Mouse (Mus musculus) cerebellum, adult 2 months (tissue): ENCODE results near the gene Crcp. TPM values are rescaled to one million over a fixed set of nuclear protein-coding genes. Genes with fewer than 3 reads are reported as not detected.
A peak's percentile ranks its signal among the peaks of the same experiment; 100 is the strongest.

ENCODE experiments used
- DNase-seq, 2 experiments: peaks; one replicate each; pipeline ENCODE4 v3.0.0; 2021
- H3K27ac ChIP-seq: fragments of 200-500 bp; 2 replicates; pipeline ENCODE4 v1.5.1; 2012; ENCODE audit warnings: low read length, control low read depth, inconsistent platforms; ENCODE audit not compliant: insufficient read depth
- H3K27me3 ChIP-seq: fragments of 200-500 bp; 2 replicates; pipeline ENCODE4 v1.6.1; 2012; ENCODE audit warnings: inconsistent platforms, mild to moderate bottlenecking, low read length, moderate library complexity; ENCODE audit not compliant: control insufficient read depth, insufficient read depth
- H3K4me1 ChIP-seq: fragments of 200-500 bp; 2 replicates; pipeline ENCODE4 v1.6.1; 2011; ENCODE audit warnings: low read length; ENCODE audit not compliant: control insufficient read depth, insufficient read depth
- H3K4me3 ChIP-seq: fragments of 200-500 bp; replicated peaks from 2 replicates; pipeline ENCODE3; 2011; ENCODE audit warnings: mild to moderate bottlenecking, low read depth, low read length, control low read depth; ENCODE audit not compliant: insufficient read depth
- CTCF ChIP-seq: fragments of 200-500 bp; IDR thresholded peaks from 2 replicates; pipeline ENCODE4 v1.5.1; 2011; ENCODE audit warnings: low read depth, mild to moderate bottlenecking, control low read depth, low read length, moderate library complexity, borderline replicate concordance; ENCODE audit not compliant: insufficient read depth
- POLR2A ChIP-seq: fragments of 200-500 bp; IDR thresholded peaks from 2 replicates; pipeline ENCODE4 v1.6.1; 2011; ENCODE audit warnings: low read length, control low read depth, borderline replicate concordance; ENCODE audit not compliant: insufficient read depth
- WGBS: fragments of 180-500 bp; shearing (Covaris S2); methylation state at CpG from one replicate; pipeline ENCODE4 v1.1.7; 2018; 5-methylcytosine and 5-hydroxymethylcytosine counted together
- polyA plus RNA-seq: library from polyadenylated mRNA; depleted of rRNA; stranded (reverse); fragments of >200 nt; gene quantifications from 2 replicates; pipeline ENCODE4 v1.2.3, GENCODE M21; 2012; rRNA removed

Gene Crcp
- 34.9 and 38.9 TPM in 2 replicates for polyA plus RNA-seq

DNA sequence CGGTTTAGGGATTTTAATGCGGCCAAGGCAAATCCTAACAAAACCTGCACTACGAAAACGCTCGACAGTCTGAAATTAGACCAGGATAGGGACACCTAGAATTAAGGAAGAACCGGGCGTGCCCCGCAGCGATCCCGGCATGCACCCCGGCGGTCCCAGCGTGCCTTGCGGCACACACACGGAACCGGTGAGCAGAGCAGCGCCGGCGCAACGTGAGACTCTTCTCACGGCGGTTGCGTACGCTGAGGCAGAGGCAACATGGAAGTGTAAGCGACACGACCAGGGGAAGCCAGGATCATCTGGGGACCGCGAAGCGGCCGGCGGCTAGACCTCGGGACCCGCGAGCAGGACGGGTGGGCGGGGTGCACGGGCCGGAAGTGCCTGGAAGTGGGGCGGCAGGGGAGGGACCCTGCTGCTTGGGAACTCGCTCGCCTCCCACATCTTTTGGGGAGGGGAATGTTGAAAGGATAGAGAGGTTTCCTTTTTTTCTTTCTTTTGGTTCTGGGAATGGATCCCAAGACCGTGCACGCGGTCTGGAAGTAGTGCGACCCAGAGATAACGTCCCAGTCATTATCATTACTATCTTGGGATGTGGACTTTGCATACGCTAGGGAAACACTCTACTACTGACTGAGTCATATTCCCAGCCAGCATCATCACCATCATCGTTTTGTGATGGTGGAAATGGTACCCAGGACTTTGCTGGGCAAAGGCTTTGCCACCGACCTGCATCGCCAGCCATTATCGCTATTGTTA, at the start of gene Crcp, which contains the start of gene Asl:
Gene Crcp, plus strand, starts transcription at position 149 of the 756 bp plus-strand sequence.
Gene Asl, minus strand, starts transcription at position 106 of the 756 bp plus-strand sequence.
- WGBS: 2% methylated on average over 51 of the region's 51 CpGs
- H3K4me1 ChIP-seq: no peaks in the 10 kb centered on the region
- peak within 1 kb of the TSS; percentile 73 for H3K4me3 ChIP-seq
- no peaks in the 10 kb centered on the region for H3K27me3 ChIP-seq
- peak; percentile 77 for TF ChIP-seq POLR2A
- no peak for TF ChIP-seq CTCF
- DNase-seq: peak; percentile 89 to 91
- H3K27ac ChIP-seq: peak within 1 kb of the TSS; percentile 83

DNA sequence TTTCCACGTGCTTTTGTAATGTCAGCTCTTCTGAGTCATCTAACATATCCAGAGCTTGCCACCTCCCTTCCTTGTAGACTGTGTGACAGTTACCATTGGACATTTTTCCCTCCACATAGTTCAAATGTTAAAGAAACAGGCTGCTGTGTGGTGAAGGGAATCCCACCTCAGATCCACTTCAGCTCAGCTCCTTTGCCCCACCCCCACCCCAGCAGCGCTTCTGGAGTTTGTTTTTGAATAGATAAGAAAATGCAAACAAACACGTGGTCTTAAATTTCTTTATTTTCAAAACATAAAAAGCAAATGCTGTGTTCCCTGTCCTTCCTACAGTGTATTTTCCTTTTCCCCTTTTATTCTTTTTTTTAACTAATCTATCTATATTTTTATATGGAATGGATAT, 48.9 kb upstream of the Crcp start:
- no peaks in the 10 kb centered on the region for H3K27me3 ChIP-seq
- 84% methylated on average over 3 of the region's 3 CpGs for WGBS
- no peak overlapping the region for H3K4me3 ChIP-seq
- DNase-seq: no peak
- no peak overlapping the region for H3K27ac ChIP-seq
- TF ChIP-seq POLR2A (no peak), CTCF (no peak)
- no peaks in the 10 kb centered on the region for H3K4me1 ChIP-seq

GRCm38 (mm10) chr5:129989376-129989775, 39.7 kb upstream of the Crcp start:
- Histone ChIP-seq H3K27me3 (no peaks in the 10 kb centered on the region), H3K4me1 (no peaks in the 10 kb centered on the region), H3K4me3 (no peak overlapping the region), H3K27ac (no peak overlapping the region)
- DNase-seq: no peak
- TF ChIP-seq CTCF (no peak), POLR2A (no peak)
- WGBS: 56% methylated on average over 13 of the region's 13 CpGs

GRCm38 (mm10) chr5:129991898-129992297, 37.2 kb upstream of the Crcp start:
- Histone ChIP-seq H3K4me3 (no peak overlapping the region), H3K27me3 (no peaks in the 10 kb centered on the region), H3K4me1 (no peaks in the 10 kb centered on the region), H3K27ac (no peak overlapping the region)
- TF ChIP-seq POLR2A: no peak
- no peak for TF ChIP-seq CTCF
- no peak for DNase-seq
- 99% methylated on average over 5 of the region's 5 CpGs for WGBS

- TF ChIP-seq CTCF (no peak), POLR2A (no peak)
- WGBS: 95% methylated on average over 14 of the region's 14 CpGs
- Histone ChIP-seq H3K4me3 (no peak overlapping the region), H3K27ac (no peak overlapping the region), H3K4me1 (no peaks in the 10 kb centered on the region), H3K27me3 (no peaks in the 10 kb centered on the region)
- DNase-seq: no peak
Measured at GRCm38 (mm10) chr5:129993374-129993773, 35.7 kb upstream of the Crcp start.

- DNase-seq: no peak
- no peak for TF ChIP-seq CTCF
- no peak for TF ChIP-seq POLR2A
- Histone ChIP-seq H3K27ac (no peak overlapping the region), H3K4me3 (no peak overlapping the region), H3K27me3 (no peaks in the 10 kb centered on the region), H3K4me1 (no peaks in the 10 kb centered on the region)
- WGBS: 86% methylated on average over 7 of the region's 7 CpGs
Measured at GRCm38 (mm10) chr5:129994989-129995388, 34.1 kb upstream of the Crcp start.

DNA sequence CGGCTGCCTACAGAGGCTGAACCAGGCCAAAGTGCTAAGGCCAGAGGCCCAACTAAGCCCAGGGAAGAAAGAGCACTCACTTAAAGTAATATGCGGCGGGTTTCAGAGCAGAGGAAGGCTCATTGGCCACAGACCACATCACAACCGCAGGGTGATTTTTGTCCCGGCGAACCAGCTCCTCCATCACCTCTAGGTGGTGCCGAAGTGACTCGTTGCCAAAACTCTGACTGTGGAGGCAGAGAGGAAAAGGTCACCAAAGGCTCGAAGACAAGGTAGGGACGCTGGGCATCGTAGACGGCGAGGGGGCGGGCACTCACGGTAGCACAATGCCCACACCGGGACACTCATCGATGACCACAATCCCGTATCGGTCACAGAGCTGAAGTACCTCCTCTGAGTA, 31.4 kb upstream of the Crcp start:
- TF ChIP-seq POLR2A: no peak
- no peak for TF ChIP-seq CTCF
- Histone ChIP-seq H3K27me3 (no peaks in the 10 kb centered on the region), H3K4me3 (no peak overlapping the region), H3K27ac (no peak overlapping the region), H3K4me1 (no peaks in the 10 kb centered on the region)
- WGBS: 63% methylated on average over 19 of the region's 19 CpGs
- DNase-seq: no peak

DNA sequence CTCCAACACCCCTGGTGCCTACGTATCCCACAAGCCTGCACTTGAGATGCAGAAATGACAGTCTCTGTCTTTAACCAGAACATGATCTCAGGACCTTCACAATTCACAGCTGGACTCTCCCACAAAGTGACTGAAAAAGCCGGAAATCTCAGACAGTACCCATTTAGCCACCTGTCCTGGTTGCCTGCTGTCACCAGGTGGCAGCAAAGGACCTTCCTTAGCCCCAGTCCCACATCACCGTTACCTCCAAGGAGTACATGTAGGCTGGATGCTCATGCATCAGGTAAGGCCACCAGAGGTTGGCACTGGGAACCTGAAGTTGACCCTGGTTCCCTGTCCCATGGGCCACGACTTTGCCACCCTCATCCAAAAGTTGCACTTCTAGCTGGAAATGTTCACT, 30.0 kb upstream of the Crcp start:
- TF ChIP-seq CTCF (peak; percentile 96), POLR2A (no peak)
- no peak overlapping the region for H3K4me3 ChIP-seq
- no peaks in the 10 kb centered on the region for H3K27me3 ChIP-seq
- 26% methylated on average over 4 of the region's 4 CpGs for WGBS
- no peaks in the 10 kb centered on the region for H3K4me1 ChIP-seq
- H3K27ac ChIP-seq: no peak overlapping the region
- peak; percentile 58 to 64 for DNase-seq
